Mouse (Mus musculus) left cerebral cortex, adult 9 months (tissue): ENCODE measurements at regions not wholly inside any gene's neighbourhood (a gene's known extent, or its start where the extent isn't known, plus 50 kb on each side); places are given as distances from the start of the nearest gene placed in this dataset.

ENCODE experiments used
- DNase-seq, 2 experiments: peaks; one replicate each; pipeline ENCODE4 v3.0.0; 2022; ENCODE audit warnings: low spot score in 2 of 2

DNA sequence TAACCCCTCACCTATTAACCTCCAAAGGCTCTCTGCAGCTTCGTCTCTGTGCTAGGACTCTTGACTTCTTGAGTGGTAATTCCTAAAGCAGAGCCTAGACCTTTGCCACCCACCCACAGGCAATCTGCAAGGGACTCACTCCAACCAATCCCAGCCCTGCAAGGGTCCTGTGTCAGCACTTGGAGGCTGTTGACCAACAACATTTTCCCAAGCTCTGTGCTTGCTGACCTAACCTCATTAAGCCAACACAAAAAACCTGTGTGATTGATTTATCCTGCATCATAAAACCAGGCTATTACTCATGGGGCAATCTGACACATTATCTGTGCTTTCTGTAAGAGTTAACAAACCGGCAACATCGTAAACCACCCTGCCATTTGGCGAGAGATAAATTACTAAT, 61.4 kb upstream of the Sox9 start:
- DNase-seq, result no peak

DNA sequence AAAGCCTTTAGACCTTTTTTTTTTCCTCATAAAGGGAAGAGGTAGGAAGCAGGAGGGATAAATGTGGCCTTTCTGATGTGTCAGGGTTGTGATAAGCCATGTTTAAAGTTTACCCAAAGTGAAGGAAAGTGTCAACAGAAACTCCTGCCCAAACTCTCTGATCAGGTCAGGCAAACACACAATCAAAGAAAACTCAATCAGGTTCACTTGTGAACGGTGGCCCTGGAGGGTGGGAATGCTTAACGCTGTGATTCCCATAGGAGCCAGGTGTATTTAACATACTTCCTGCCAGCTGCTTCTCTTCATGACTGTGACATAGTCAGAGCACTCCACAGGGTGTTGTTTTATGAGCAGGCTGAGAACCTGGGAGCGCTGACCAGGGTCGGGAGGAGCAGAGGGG, 59.1 kb upstream of the Sox9 start:
- DNase-seq, result no peak

DNA sequence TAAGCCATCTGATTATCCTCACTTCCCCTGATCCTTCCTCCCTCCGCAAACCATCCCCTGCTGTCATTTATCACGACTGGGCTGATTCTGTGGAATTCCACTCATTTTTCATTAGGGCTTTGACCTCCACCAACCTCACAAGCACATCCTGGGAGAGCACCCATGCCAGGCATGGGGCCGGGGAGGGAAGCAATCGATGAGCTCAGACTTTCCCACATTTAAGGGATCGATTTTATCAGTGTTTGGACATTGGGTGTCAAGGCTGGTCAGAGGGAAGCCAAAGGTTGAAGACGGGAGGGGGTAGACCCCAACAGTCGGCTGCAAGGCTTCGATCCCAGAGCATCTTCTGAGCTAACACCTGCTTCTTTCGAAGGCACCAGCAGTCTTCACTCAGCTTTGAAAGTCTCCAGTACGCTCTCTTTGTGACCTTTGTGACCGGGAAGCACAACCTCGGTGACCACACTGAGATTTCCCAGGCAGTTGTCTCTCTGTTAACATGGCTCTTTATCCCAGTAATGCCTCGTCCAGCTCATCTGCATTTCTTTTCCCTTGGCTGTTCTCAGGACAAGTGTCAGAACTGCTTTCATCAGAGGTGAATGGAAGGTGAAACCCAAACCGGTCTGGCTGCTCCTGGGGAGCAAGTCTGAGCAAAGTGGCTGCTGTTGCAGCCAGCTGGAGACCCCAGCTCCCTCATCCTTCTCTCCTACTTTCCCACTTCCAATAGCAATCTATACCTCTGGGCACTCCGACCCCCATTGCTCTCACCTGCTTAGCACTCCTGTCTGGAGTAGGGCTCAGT, 53.7 kb upstream of the Sox9 start:
- no peak for DNase-seq
